Mouse (Mus musculus) stomach, embryonic 15.5 days (tissue): ENCODE data around the gene Sp3. TPM values are rescaled to one million over a fixed set of nuclear protein-coding genes. Genes with fewer than 3 reads are reported as not detected.
"Not testable (repeated sequence)": the region's sequence is repeated elsewhere in the genome, so short reads cannot be mapped to it uniquely, and the experiment has no call there.

Experiments used
- ATAC-seq: fragments of 200-750 bp; cut with Nextera tagmentation; 2 replicates; pipeline ENCODE4 v1.8.0; 2017; ENCODE audit warnings: low read depth, moderate number of reproducible peaks, moderate TSS enrichment; ENCODE audit not compliant: insufficient read depth, low FRiP score
- H3K27ac ChIP-seq: fragments of 300-500 bp; sonication (generic); 2 replicates; pipeline ENCODE4 v1.5.1; 2015; ENCODE audit warnings: mild to moderate bottlenecking, inconsistent platforms
- H3K27me3 ChIP-seq: fragments of 300-500 bp; sonication (generic); replicated peaks from 2 replicates; pipeline ENCODE4 v1.6.1; 2015; ENCODE audit warnings: inconsistent platforms
- H3K36me3 ChIP-seq: fragments of 300-500 bp; sonication (generic); 2 replicates; pipeline ENCODE4 v1.6.1; 2015; ENCODE audit warnings: inconsistent platforms
- H3K4me1 ChIP-seq: fragments of 300-500 bp; sonication (generic); 2 replicates; pipeline ENCODE4 v1.6.1; 2015; ENCODE audit warnings: inconsistent platforms
- H3K4me2 ChIP-seq: fragments of 300-500 bp; sonication (generic); 2 replicates; pipeline ENCODE4 v1.6.1; 2015; ENCODE audit warnings: mild to moderate bottlenecking, inconsistent platforms
- H3K4me3 ChIP-seq: fragments of 300-500 bp; sonication (generic); replicated peaks from 2 replicates; pipeline ENCODE4 v1.5.1; 2015; ENCODE audit warnings: inconsistent platforms
- H3K9ac ChIP-seq: fragments of 300-500 bp; sonication (generic); 2 replicates; pipeline ENCODE4 v1.6.1; 2015; ENCODE audit warnings: inconsistent platforms
- H3K9me3 ChIP-seq: fragments of 300-500 bp; sonication (generic); 2 replicates; pipeline ENCODE4 v1.6.1; 2016; ENCODE audit warnings: inconsistent platforms
- WGBS: fragments of 180-500 bp; shearing (Covaris S2); methylation state at CpG from one replicate; pipeline ENCODE4 v1.1.7; 2015; 5-methylcytosine and 5-hydroxymethylcytosine counted together
- polyA plus RNA-seq: library from polyadenylated mRNA; unstranded; fragments of >200 nt; fragmentation: Nextera tagmentation; extraction: Ambion mirVana; gene quantifications from 2 replicates; pipeline ENCODE4 v1.2.1, GENCODE M21; 2015

Sp3 gene
- 49.2 and 49.8 TPM in 2 replicates for polyA plus RNA-seq

DNA sequence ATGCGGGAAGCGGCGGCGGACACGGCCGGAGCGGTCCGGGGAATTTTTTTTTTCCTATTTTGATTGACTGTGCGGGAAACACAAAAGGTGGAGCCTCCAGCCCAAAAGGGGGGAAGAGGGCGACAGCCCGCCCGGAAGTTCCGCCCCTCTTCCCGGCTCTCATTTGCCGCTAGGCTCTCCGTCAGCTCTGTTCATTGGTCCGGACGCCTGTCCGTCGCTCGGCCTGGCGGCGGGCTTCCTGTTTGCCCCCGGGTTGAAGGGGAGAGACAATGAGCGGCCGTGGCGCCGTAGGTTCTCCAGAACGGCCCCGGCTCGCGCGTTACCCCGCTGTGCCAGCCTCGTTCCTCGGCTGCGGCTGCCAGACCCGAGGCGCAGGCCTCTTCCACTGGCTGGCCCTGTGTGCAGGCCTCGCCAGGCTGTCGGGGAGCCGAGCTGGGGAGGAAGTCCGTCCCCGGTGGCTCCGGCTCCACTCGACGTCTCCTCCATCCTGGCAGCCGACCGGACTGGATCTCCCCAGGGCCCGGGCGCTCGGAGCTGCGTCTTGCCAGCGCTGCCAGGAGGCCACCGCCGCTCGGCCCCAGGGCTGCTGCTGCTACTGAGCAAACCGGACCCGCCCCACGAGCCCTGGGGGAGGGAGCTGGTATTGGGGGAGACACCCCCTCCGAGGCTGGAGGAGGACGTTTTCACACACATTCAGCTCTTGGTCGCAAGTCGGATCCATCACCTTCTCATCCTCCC is at the start of gene Sp3:
Sp3 (minus strand) TSS at position 110 of the 738 bp plus-strand sequence.
- peak within 1 kb of the TSS; percentile 98 for H3K4me3 ChIP-seq
- peak within 1 kb of the TSS; percentile 100 for H3K9ac ChIP-seq
- peaks cover 11% of the 10 kb centered on the region; the same call in 1 of the 2 replicates for H3K4me1 ChIP-seq
- H3K27ac ChIP-seq = peak within 1 kb of the TSS; percentile 100
- peak within 1 kb of the TSS; percentile 66 for H3K4me2 ChIP-seq
- peak; percentile 87 for ATAC-seq
- H3K36me3 ChIP-seq = no peaks in the 10 kb centered on the region
- under 1% methylated on average over 63 of the region's 64 CpGs for WGBS
- no peaks in the 10 kb centered on the region for H3K9me3 ChIP-seq
- H3K27me3 ChIP-seq = no peaks in the 10 kb centered on the region

DNA sequence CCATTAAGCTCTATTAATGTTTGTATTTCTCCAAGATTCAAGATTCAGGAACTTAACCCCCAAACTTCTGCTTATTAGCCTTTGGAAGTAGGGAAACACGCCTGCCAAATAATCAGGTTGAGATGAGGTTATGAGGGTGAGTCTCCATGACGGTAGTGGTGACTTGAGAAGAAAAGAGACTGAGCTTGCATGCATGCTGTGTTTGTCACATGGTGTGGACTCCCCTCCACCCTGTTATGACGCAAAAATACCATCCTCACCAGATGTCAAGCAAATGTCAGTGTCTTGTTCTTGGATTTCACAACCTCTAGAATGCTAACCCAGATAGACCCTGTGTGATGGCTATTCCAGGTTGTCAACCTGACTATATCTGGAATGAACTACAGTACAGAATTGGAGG is 49.6 kb upstream of the Sp3 start:
- Histone ChIP-seq H3K9ac (no peak overlapping the region), H3K4me2 (no peak overlapping the region), H3K27ac (no peak overlapping the region), H3K27me3 (no peaks in the 10 kb centered on the region), H3K9me3 (no peaks in the 10 kb centered on the region), H3K36me3 (no peaks in the 10 kb centered on the region), H3K4me1 (no peaks in the 10 kb centered on the region), H3K4me3 (no peak overlapping the region)
- 88% methylated on average over 3 of the region's 3 CpGs for WGBS
- ATAC-seq = no peak

DNA sequence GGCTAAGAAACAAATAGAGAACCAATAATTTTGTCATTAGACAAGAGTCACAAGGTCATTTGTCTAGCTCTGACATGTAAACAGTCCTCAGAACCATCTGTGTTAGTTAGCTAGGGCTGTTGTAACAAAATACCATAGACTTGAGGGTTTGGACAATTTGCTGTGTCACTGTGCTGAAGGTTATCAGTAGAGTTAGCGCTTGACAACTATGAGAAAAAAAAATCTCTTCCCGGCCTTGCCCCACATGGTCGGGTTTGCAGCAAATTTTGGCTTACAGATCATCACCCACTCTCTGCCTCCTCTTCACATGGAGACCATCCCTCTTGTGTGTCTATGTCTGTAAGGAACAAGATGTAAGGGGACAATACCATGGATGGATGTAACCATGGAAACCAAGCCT is 47.8 kb upstream of the Sp3 start:
- H3K9ac ChIP-seq = no peak overlapping the region
- no peak overlapping the region for H3K27ac ChIP-seq
- H3K4me1 ChIP-seq = no peaks in the 10 kb centered on the region
- H3K4me2 ChIP-seq = no peak overlapping the region
- no peaks in the 10 kb centered on the region for H3K36me3 ChIP-seq
- no peaks in the 10 kb centered on the region for H3K9me3 ChIP-seq
- ATAC-seq = no peak
- H3K4me3 ChIP-seq = no peak overlapping the region
- 60% methylated on average over 3 of the region's 3 CpGs for WGBS
- H3K27me3 ChIP-seq = no peaks in the 10 kb centered on the region

DNA sequence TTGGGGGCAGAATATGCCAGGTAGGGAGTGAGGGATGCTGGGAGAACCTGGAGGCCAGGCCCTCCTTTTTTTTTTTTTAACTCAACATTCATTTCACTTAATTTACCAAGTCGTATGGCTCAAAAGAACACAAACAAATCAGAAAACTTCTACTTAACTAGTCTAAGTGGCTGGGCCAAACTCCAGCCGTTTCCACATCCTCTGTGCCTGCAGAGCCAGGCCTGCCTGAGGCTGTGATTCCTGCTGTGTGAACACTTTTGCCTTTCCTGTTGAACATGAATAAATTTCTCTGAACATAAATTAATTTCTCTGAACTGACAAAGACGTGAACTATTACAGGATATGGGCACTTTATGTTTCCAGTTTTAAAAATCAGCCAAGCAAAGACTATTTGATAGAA is 46.9 kb upstream of the Sp3 start:
- no peaks in the 10 kb centered on the region for H3K4me1 ChIP-seq
- ATAC-seq = no peak
- 43% methylated on average over 3 of the region's 3 CpGs for WGBS

DNA sequence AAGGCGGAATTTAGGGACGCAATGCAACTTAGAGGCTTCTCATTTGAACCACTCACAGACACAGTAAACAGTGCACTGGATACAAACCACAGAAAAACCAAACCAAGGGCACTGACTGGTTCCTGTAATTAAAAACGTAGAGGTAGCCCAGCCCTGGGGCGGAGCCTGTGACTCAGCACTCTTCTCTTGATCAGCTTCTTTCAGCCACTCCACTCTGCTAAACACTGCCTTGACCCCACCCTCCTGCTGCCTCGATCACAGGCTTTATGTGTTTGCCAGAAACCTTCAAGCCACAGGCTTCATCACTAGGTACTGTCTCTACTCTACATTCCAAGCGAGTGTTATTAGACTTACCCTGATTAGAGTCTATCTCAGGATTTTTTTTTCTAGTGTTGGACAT is 43.6 kb upstream of the Sp3 start:
- WGBS = 46% methylated on average over 6 of the region's 6 CpGs
- H3K27me3 ChIP-seq = no peaks in the 10 kb centered on the region
- no peak overlapping the region for H3K4me3 ChIP-seq
- peak; percentile 92; the same call in 1 of the 2 replicates for ATAC-seq
- H3K4me1 ChIP-seq = no peaks in the 10 kb centered on the region
- no peaks in the 10 kb centered on the region for H3K9me3 ChIP-seq
- H3K27ac ChIP-seq = no peak overlapping the region
- no peak overlapping the region for H3K4me2 ChIP-seq
- no peak overlapping the region for H3K9ac ChIP-seq
- no peaks in the 10 kb centered on the region for H3K36me3 ChIP-seq

More for the DNA sequence above, 46.9 kb upstream of the Sp3 start:
- Histone ChIP-seq H3K4me2 (no peak overlapping the region), H3K27ac (no peak overlapping the region), H3K9me3 (no peaks in the 10 kb centered on the region), H3K27me3 (no peaks in the 10 kb centered on the region), H3K4me3 (no peak overlapping the region), H3K36me3 (no peaks in the 10 kb centered on the region), H3K9ac (no peak overlapping the region)

DNA sequence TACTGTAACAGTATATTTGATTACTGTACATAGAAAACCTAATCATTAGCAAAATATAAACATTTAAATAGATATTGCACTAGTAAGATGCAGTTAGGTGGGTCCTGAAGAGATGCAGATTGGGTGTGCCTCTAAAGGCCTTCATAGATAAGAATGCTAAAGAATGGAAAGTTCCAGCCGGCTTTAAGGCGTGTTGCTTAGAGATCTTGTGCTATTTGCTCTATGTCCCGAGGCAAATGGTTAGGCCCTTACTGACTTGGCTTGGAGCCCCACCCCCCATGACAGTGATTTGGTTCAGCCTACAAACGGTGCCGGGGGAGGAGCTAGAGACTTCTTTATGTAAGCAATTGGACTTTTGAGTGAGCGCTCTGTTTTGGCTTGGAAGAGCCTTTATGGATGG is 40.8 kb upstream of the Sp3 start:
- H3K9ac ChIP-seq = no peak overlapping the region
- H3K4me1 ChIP-seq = no peaks in the 10 kb centered on the region
- 60% methylated on average over 6 of the region's 6 CpGs for WGBS
- H3K4me2 ChIP-seq = no peak overlapping the region
- no peak overlapping the region for H3K4me3 ChIP-seq
- H3K36me3 ChIP-seq = no peaks in the 10 kb centered on the region
- H3K27me3 ChIP-seq = no peaks in the 10 kb centered on the region
- H3K27ac ChIP-seq = no peak overlapping the region
- H3K9me3 ChIP-seq = no peaks in the 10 kb centered on the region
- no peak for ATAC-seq

DNA sequence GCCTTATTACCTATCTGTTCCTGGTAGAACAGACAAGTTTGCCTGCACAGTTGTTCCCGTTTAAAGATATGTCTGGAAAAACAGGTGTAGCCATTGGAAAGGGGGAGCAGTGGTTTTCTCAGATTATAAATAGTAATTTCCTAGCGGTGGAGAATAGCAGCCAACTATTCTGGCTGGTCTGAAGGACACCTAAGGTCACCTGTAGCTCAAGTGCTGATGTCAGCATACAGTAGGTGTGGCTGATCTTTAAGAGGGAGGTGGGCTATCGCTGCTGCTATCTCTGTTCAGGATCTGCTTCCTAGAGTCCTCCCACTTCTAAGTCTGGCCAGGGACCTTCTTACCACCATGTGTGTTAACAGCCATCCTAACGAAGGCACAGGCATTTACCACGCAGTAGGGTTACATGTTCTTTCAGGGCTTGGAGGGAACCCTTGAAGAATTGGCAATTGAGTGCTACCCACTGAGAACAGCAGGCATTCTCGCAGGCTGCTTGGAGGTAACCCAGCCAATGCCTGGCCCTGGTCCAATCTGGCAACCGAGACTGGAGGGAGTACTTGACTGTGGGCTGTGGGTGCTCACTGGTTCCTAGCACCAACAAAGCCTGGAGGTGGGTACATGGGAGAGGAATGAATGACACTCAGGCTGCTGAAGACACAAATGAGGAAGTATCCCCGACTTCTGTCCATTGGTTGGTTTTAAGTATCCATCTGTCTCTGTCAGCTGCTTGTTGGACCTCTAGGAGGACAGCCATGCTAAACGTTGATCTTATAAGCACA is 39.3 kb upstream of the Sp3 start:
- ATAC-seq = no peak
- no peaks in the 10 kb centered on the region for H3K9me3 ChIP-seq

DNA sequence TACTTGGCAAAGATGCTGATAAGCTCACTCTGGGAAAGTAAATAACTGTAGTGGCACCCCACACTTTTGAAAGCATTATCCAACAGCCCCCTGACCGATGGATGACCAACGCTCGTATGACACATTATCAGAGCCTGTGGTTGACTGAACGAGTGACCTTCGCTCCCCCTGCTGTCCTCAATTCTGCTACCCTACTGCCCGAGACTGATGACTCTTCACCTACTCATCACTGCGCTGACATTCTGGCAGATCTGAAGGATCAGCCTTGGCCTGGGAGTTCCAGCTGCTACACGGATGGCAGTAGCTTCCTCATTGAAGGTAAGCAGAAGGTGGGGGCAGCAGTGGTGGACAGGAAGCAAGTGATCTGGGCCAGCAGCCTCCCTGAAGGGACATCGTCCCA is 33.8 kb upstream of the Sp3 start:
- H3K27me3 ChIP-seq, H3K4me1 ChIP-seq, H3K9me3 ChIP-seq, ATAC-seq, H3K36me3 ChIP-seq, H3K4me2 ChIP-seq, H3K4me3 ChIP-seq, H3K27ac ChIP-seq, H3K9ac ChIP-seq: not testable (repeated sequence)
- WGBS = 70% methylated on average over 9 of the region's 9 CpGs

More for the DNA sequence above, 39.3 kb upstream of the Sp3 start:
- no peak overlapping the region for H3K9ac ChIP-seq
- no peaks in the 10 kb centered on the region for H3K36me3 ChIP-seq
- no peaks in the 10 kb centered on the region for H3K4me1 ChIP-seq
- H3K27ac ChIP-seq = no peak overlapping the region
- H3K27me3 ChIP-seq = no peaks in the 10 kb centered on the region
- no peak overlapping the region for H3K4me2 ChIP-seq
- WGBS = 60% methylated on average over 9 of the region's 9 CpGs
- H3K4me3 ChIP-seq = no peak overlapping the region

DNA sequence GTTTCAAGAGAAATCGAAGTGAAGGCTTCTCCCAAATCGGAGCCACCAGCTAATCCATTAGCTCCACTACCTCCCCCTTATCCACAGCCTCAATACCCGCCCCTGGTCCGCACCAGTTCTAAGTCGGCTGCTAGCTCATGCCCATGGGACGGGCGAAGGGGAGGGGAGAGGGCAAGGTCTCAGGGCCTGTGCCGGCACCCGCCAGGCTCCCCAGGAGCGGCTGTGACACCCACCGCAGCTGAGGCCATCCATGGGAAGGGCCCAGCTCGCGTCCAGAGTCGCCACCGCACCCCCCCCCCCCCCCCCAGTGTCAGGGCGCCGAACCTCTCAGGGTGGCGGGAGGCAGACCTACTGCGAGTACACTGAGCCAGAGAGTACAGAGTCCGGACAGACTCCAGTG is 32.4 kb upstream of the Sp3 start:
- H3K4me3 ChIP-seq = no peak overlapping the region
- WGBS = 79% methylated on average over 19 of the region's 20 CpGs
- H3K36me3 ChIP-seq = no peaks in the 10 kb centered on the region
- no peaks in the 10 kb centered on the region for H3K27me3 ChIP-seq
- H3K27ac ChIP-seq = no peak overlapping the region
- no peaks in the 10 kb centered on the region for H3K4me1 ChIP-seq
- no peak overlapping the region for H3K9ac ChIP-seq
- no peaks in the 10 kb centered on the region for H3K9me3 ChIP-seq
- no peak overlapping the region for H3K4me2 ChIP-seq
- ATAC-seq = no peak

DNA sequence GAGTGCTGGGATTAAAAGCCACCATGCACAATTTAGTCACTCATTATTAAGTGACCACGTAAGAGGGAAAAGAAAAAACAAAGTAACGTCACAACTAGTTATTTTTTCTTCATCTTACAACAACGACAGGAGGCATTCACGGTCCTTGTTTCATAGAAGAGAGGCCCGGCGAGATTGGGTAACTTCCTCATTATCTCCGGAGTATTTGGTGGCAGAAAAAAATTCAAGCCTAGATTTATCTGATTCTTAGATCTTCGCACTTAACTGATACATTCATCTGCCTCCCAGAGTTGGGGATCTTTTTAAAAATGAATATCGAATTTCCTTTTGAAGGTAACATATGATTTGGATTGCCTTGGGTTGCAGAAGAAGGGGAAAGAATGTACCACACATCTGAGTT is 27.2 kb upstream of the Sp3 start:
- no peaks in the 10 kb centered on the region for H3K27me3 ChIP-seq
- no peak overlapping the region for H3K27ac ChIP-seq
- no peaks in the 10 kb centered on the region for H3K9me3 ChIP-seq
- 86% methylated on average over 9 of the region's 9 CpGs for WGBS
- H3K36me3 ChIP-seq = no peaks in the 10 kb centered on the region
- H3K4me3 ChIP-seq = no peak overlapping the region
- ATAC-seq = no peak
- H3K4me1 ChIP-seq = peaks cover 25% of the 10 kb centered on the region
- H3K4me2 ChIP-seq = no peak overlapping the region
- no peak overlapping the region for H3K9ac ChIP-seq

DNA sequence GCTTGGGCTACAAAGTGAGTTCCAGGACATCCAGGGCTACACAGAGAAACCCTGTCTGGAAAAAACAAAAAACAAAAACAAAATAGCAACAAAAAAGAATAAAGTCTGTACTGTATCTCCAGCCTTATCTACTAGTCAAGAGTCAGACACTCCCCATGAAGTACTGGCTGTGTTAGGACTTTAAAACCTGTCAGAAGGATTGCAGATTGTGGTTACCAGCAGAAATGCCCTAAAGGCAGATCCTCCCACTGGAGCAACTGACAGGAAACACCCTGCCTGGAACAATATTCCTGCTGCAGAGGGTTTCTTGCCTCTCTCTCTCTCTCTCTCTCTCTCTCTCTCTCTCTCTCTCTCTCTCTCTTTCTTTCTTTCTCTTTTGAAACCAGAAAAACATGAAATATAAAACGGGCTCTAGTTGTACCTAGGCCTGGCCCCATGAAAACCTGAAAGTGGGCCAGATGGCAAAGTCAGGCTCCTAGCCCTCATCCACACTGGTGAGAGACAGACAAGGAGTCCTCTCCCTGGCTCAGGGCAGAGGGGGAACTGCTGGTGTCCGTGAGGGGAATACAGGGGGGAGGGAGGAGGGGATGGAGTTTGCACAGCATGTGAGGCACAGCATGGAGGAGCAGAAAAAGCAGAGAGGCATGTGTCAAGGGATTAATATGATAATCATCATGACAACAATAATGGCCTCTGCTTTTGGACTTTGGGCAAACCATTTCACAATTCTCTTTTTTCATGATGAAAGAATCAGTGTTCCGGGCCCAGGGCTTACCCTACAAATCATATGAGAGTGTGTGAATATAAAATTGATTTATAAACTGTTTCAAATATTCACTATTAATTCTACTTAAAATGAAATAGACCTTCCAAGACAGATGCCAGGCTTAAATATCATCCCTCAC is 25.6 kb upstream of the Sp3 start:
- Histone ChIP-seq H3K4me3 (no peak overlapping the region), H3K9me3 (no peaks in the 10 kb centered on the region), H3K4me2 (no peak overlapping the region), H3K27ac (peak overlapping the region; percentile 91), H3K4me1 (peaks cover 25% of the 10 kb centered on the region), H3K36me3 (no peaks in the 10 kb centered on the region), H3K27me3 (no peaks in the 10 kb centered on the region), H3K9ac (no peak overlapping the region)
- no peak for ATAC-seq
- 40% methylated on average over 3 of the region's 3 CpGs for WGBS
